In genomic region chr10:116083965-116084364, GRCm38 (mm10) we compare ENCODE assay signal across 11 mouse cellular contexts. TPM values are rescaled to one million over a fixed set of nuclear protein-coding genes. Genes with fewer than 3 reads are reported as not detected.
DNase-seq lines count a peak whose midpoint lies in the region; ATAC-seq and TF ChIP-seq lines count a peak whose summit lies in the region.
"Had no signal": no experiment of that assay in that cellular context is flagged by ENCODE, and none has a peak within 500 bp of the region (broad histone marks: within the 10 kb centered on the region; RNA-seq: fewer than 3 reads in every experiment).

No protein-coding gene starts in this region.

- H3K4me3 ChIP-seq in forebrain, embryonic 14.5 days (ENCODE audit: low read depth, low read length): no peak overlapping the region
- H3K4me3 ChIP-seq in forebrain, embryonic 13.5 days: no peak overlapping the region
- no peak overlapping the region for H3K4me3 ChIP-seq in E14TG2a.4 (replicated peaks; ENCODE audit: low read length)
- H3K4me3 ChIP-seq in liver, embryonic 11.5 days (ENCODE audit: low read depth, low read length): no peak overlapping the region
- H3K4me3 ChIP-seq: heart, embryonic 10.5 days had no signal

- no peaks in the 10 kb centered on the region for H3K4me1 ChIP-seq in forebrain, embryonic 14.5 days (ENCODE audit: control insufficient read depth, insufficient read depth, low read length)
- no peaks in the 10 kb centered on the region for H3K4me1 ChIP-seq in forebrain, embryonic 13.5 days
- peaks cover 13% of the 10 kb centered on the region for H3K4me1 ChIP-seq in E14TG2a.4 (replicated peaks; ENCODE audit: low read depth, low read length)
- no peaks in the 10 kb centered on the region for H3K4me1 ChIP-seq in liver, embryonic 11.5 days (replicated peaks; ENCODE audit: control insufficient read depth, insufficient read depth, low read length)
- H3K4me1 ChIP-seq: heart, embryonic 10.5 days had no signal

- no peaks in the 10 kb centered on the region for H3K27me3 ChIP-seq in forebrain, embryonic 14.5 days (replicated peaks; ENCODE audit: control insufficient read depth, insufficient read depth, low read length)
- H3K27me3 ChIP-seq in forebrain, embryonic 13.5 days: no peaks in the 10 kb centered on the region
- no peaks in the 10 kb centered on the region for H3K27me3 ChIP-seq in E14TG2a.4 (ENCODE audit: insufficient read depth, low read length)
- H3K27me3 ChIP-seq in liver, embryonic 11.5 days (replicated peaks; ENCODE audit: control insufficient read depth, insufficient read depth, low read length): no peaks in the 10 kb centered on the region

- intact Hi-C loops in left cerebral cortex, postnatal 25 days (cut with DNase I): loop anchor here (1.0 to 5.0 kb wide), 2 partner anchors 113 to 233 kb away; no protein-coding TSS in a partner anchor
- intact Hi-C loops in left cerebral cortex, postnatal 10 days (cut with DNase I): loop anchor here (2.0 kb wide), 1 partner anchor 113 kb away; no protein-coding TSS in a partner anchor

- TF ChIP-seq CTCF in E14TG2a.4 (conservative IDR thresholded peaks at IDR 0.05; ENCODE audit: low read length): peak; percentile 30

- H3K9ac ChIP-seq in forebrain, embryonic 14.5 days (ENCODE audit: low read length): no peak overlapping the region
- H3K9ac ChIP-seq in forebrain, embryonic 13.5 days: no peak overlapping the region
- no peak overlapping the region for H3K9ac ChIP-seq in liver, embryonic 11.5 days (ENCODE audit: low read depth, low read length)

- peak; percentile 60 for DNase-seq in forebrain, embryonic 14.5 days (ENCODE audit: low spot score)
- DNase-seq in left cerebral cortex, postnatal 25 days (ENCODE audit: low spot score in 2 of 2): peak; percentile 17 to 42
- DNase-seq in left cerebral cortex, postnatal 10 days (ENCODE audit: extremely low spot score in 1 of 2, low spot score in 2 of 2): no peak
- peak; percentile 46 for DNase-seq in embryo, embryonic 10.5 days (ENCODE audit: low spot score)
- no peak for DNase-seq in liver, embryonic 11.5 days (ENCODE audit: low spot score)
- DNase-seq in adrenal gland, postnatal 36 days: no peak

- ATAC-seq in forebrain, embryonic 14.5 days: no peak
- no peak for ATAC-seq in forebrain, embryonic 13.5 days
- no peak for ATAC-seq in liver, embryonic 11.5 days (replicated peaks; ENCODE audit: low FRiP score)

- 25% methylated on average over 3 of the region's 3 CpGs for WGBS in forebrain, embryonic 14.5 days
- 23% methylated on average over 3 of the region's 3 CpGs for WGBS in forebrain, embryonic 13.5 days
- 29% methylated on average over 3 of the region's 3 CpGs for WGBS in liver, embryonic 11.5 days

- no peaks in the 10 kb centered on the region for H3K36me3 ChIP-seq in forebrain, embryonic 14.5 days (ENCODE audit: control insufficient read depth, insufficient read depth, low read length)
- H3K36me3 ChIP-seq in forebrain, embryonic 13.5 days (ENCODE audit: poor library complexity, severe bottlenecking): no peaks in the 10 kb centered on the region
- H3K36me3 ChIP-seq in E14TG2a.4 (ENCODE audit: insufficient read depth, low read length): no peaks in the 10 kb centered on the region
- no peaks in the 10 kb centered on the region for H3K36me3 ChIP-seq in liver, embryonic 11.5 days (ENCODE audit: control insufficient read depth, insufficient read depth, low read length)
- H3K36me3 ChIP-seq: heart, embryonic 10.5 days had no signal

- H3K9me3 ChIP-seq in forebrain, embryonic 14.5 days (replicated peaks; ENCODE audit: control insufficient read depth, low read length): no peaks in the 10 kb centered on the region
- no peaks in the 10 kb centered on the region for H3K9me3 ChIP-seq in forebrain, embryonic 13.5 days (replicated peaks)
- no peaks in the 10 kb centered on the region for H3K9me3 ChIP-seq in E14TG2a.4 (ENCODE audit: low read length)
- no peaks in the 10 kb centered on the region for H3K9me3 ChIP-seq in liver, embryonic 11.5 days (ENCODE audit: control insufficient read depth, low read length)
- H3K9me3 ChIP-seq: heart, embryonic 10.5 days had no signal

- no peak overlapping the region for H3K27ac ChIP-seq in forebrain, embryonic 14.5 days (ENCODE audit: low read depth, low read length)
- H3K27ac ChIP-seq in forebrain, embryonic 13.5 days: no peak overlapping the region
- H3K27ac ChIP-seq in liver, embryonic 11.5 days (ENCODE audit: low read depth, low read length): no peak overlapping the region
- H3K27ac ChIP-seq: heart, embryonic 10.5 days had no signal

- H3K4me2 ChIP-seq in forebrain, embryonic 14.5 days (ENCODE audit: low read length): no peak overlapping the region
- no peak overlapping the region for H3K4me2 ChIP-seq in forebrain, embryonic 13.5 days
- H3K4me2 ChIP-seq in liver, embryonic 11.5 days: no peak overlapping the region

RNA-seq across cellular contexts. Expression of gene 4933416C03Rik, which starts 29.8 kb away (rescaled TPM):
- polyA plus RNA-seq in forebrain, embryonic 14.5 days (2014; fragmentation: Nextera tagmentation; extraction: Ambion mirVana): not detected in 2 replicates
- polyA plus RNA-seq in forebrain, embryonic 13.5 days (2015; fragmentation: Nextera tagmentation; extraction: Ambion mirVana): not detected in 2 replicates
- total RNA-seq in left cerebral cortex, postnatal 25 days (2021): not detected
- total RNA-seq in left cerebral cortex, postnatal 10 days (2021): not detected
- not detected in 2 replicates for polyA plus RNA-seq in liver, embryonic 11.5 days (2014; fragmentation: Nextera tagmentation; extraction: Ambion mirVana)
- total RNA-seq in adrenal gland, postnatal 36 days (2021): not detected
- total RNA-seq: layer of hippocampus, adult 18-20 months had no signal
- polyA plus RNA-seq: heart, embryonic 10.5 days; lung, embryonic 16.5 days had no signal

Comparison
In these comparisons a context has a peak if more than half of its experiments do, and no peak if none do; other contexts are left out.
1. DNase-seq: peak in forebrain, embryonic 14.5 days (single experiment), left cerebral cortex, postnatal 25 days (2 of 2) and embryo, embryonic 10.5 days (single experiment); none in left cerebral cortex, postnatal 10 days (0 of 2), liver, embryonic 11.5 days (single experiment) and adrenal gland, postnatal 36 days (0 of 2).